Mouse (Mus musculus): ENCODE measurements around the gene Gm498. TPM values are rescaled to one million over a fixed set of nuclear protein-coding genes. Genes with fewer than 3 reads are reported as not detected.

Gm498 gene
- polyA plus RNA-seq, 1 experiment from 2014 or later = not detected

DNA sequence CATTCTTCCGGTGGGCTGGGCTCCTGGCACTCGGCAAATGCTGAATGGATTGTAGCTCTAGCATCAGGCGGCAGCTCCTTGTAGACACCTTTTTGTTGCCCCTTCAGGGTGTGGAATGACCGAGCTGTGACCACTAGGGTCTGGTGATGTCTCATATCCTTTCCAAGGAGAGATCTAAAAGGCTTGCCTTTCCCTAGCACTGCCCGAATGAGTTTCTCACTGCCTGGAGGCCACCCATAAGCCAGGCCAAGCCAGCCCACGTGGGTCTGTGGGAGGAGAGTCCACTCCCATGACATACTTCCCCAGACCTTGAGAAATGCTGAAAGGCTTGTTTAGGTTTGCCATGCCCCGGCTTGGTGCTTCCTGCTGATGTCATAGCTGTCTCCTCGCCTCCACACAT lies 34.4 kb upstream of the Gm498 start:
- Histone ChIP-seq H3K27ac (replicated peaks; ENCODE audit: low read depth, low read length) (no peak overlapping the region), H3K9me3 (ENCODE audit: control insufficient read depth, low read length) (no peaks in the 10 kb centered on the region), H3K36me3 (ENCODE audit: control insufficient read depth, insufficient read depth, low read length) (peaks cover under 1% of the 10 kb centered on the region; the same call in 1 of the 2 replicates), H3K4me2 (ENCODE audit: low read depth, severe bottlenecking) (no peak overlapping the region), H3K4me3 (ENCODE audit: low read depth, low read length) (no peak overlapping the region), H3K9ac (ENCODE audit: low read length) (no peak overlapping the region), H3K27me3 (ENCODE audit: control insufficient read depth, insufficient read depth, low read length) (no peaks in the 10 kb centered on the region), H3K4me1 (ENCODE audit: control insufficient read depth, insufficient read depth, low read length) (0 out of 2 replicates have a peak, but pooled peaks cover 7% of the 10 kb centered on the region)
- 90% methylated on average over 8 of the region's 8 CpGs for WGBS
- DNase-seq (ENCODE audit: low spot score) = no peak
- ATAC-seq (ENCODE audit: insufficient number of reproducible peaks, low FRiP score, low TSS enrichment, low read depth) = no peak

DNA sequence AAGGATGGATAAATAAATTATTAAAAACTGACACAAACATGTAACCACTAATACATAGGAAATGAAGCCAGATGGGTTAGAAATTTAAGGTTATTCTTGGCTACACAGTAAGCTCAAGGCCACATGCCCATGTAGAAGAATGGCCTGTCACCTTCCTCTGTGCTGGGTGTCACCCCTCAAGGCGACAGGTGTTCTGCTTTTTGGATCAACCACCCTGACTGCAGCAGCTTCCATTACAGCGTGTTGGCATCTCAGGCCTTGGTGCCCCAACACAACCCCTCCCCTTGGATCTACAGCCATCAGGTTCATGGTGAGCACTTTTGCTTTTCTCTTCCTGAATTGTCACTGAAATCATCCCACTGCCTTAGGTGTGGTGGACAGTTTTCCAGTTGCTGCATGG lies 34.0 kb upstream of the Gm498 start:
- no peak for ATAC-seq (ENCODE audit: insufficient number of reproducible peaks, low FRiP score, low TSS enrichment, low read depth)
- no peak overlapping the region for H3K4me2 ChIP-seq (ENCODE audit: low read depth, severe bottlenecking)
- WGBS = 93% methylated on average over 2 of the region's 2 CpGs
- no peaks in the 10 kb centered on the region for H3K27me3 ChIP-seq (ENCODE audit: control insufficient read depth, insufficient read depth, low read length)
- H3K9ac ChIP-seq (ENCODE audit: low read length) = no peak overlapping the region
- H3K4me1 ChIP-seq (ENCODE audit: control insufficient read depth, insufficient read depth, low read length) = 0 out of 2 replicates have a peak, but pooled peaks cover 7% of the 10 kb centered on the region
- no peak overlapping the region for H3K4me3 ChIP-seq (ENCODE audit: low read depth, low read length)
- H3K9me3 ChIP-seq (ENCODE audit: control insufficient read depth, low read length) = no peaks in the 10 kb centered on the region
- DNase-seq (ENCODE audit: low spot score) = no peak
- peaks cover 3% of the 10 kb centered on the region; the same call in 1 of the 2 replicates for H3K36me3 ChIP-seq (ENCODE audit: control insufficient read depth, insufficient read depth, low read length)
- no peak overlapping the region for H3K27ac ChIP-seq (replicated peaks; ENCODE audit: low read depth, low read length)

DNA sequence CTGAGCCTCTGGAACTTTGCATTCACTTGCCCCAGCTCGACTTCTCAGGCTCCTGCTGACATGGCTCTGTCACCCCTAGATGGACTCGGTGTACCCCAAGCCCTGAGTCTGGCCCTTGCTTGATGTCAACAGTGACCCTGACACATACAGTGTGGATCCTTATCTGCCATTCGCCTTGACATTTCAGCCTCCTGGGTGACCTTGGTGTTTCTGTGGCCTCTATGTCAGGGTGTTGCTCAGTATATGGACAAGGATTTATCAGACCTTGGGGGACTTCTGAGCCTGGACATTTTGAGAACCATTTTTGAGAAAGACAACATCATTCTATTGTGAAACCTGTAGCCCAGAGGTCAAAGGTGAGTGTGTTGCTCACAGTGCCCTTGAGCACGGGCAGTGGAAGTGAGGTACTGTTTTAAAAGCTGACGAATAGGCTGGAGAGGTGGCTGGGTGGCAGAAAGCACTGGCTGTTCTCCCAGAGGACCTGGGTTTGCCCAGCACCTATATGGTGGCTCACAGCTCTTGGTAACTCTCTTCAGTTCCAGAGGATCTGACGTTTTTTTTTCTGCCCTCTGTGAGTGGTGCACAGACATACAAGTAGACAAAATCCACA lies 33.0 kb upstream of the Gm498 start:
- ATAC-seq (ENCODE audit: insufficient number of reproducible peaks, low FRiP score, low TSS enrichment, low read depth) (no peak), DNase-seq (ENCODE audit: low spot score) (no peak)
- Histone ChIP-seq H3K4me2 (ENCODE audit: low read depth, severe bottlenecking) (no peak overlapping the region), H3K27me3 (ENCODE audit: control insufficient read depth, insufficient read depth, low read length) (no peaks in the 10 kb centered on the region), H3K27ac (replicated peaks; ENCODE audit: low read depth, low read length) (no peak overlapping the region), H3K36me3 (ENCODE audit: control insufficient read depth, insufficient read depth, low read length) (peaks cover 3% of the 10 kb centered on the region; the same call in 1 of the 2 replicates), H3K4me3 (ENCODE audit: low read depth, low read length) (no peak overlapping the region), H3K9me3 (ENCODE audit: control insufficient read depth, low read length) (no peaks in the 10 kb centered on the region), H3K4me1 (ENCODE audit: control insufficient read depth, insufficient read depth, low read length) (0 out of 2 replicates have a peak, but pooled peaks cover 7% of the 10 kb centered on the region), H3K9ac (ENCODE audit: low read length) (no peak overlapping the region)
- WGBS = 83% methylated on average over 6 of the region's 6 CpGs

DNA sequence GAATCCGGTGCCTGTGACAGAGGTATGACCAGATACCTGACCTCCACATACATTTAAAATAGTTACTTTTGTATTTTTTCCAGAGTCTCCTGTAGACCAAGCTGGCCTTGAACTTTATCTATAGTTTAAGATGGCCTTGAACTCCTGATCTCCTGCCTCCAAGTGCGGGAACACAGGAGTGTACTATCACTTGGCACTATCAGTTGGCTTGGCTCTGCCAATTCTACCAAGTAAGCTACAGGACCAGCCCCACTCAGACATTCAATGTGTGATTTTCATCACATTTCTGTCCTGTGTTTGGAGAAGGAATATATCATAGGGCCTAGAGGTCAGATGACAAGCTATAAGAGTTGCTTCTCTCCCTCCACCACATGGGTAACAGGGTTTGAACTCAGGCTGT lies 32.3 kb upstream of the Gm498 start:
- 92% methylated on average over 2 of the region's 2 CpGs for WGBS
- Histone ChIP-seq H3K4me2 (ENCODE audit: low read depth, severe bottlenecking) (no peak overlapping the region), H3K27ac (replicated peaks; ENCODE audit: low read depth, low read length) (no peak overlapping the region), H3K9ac (ENCODE audit: low read length) (no peak overlapping the region), H3K36me3 (ENCODE audit: control insufficient read depth, insufficient read depth, low read length) (peaks cover 3% of the 10 kb centered on the region; the same call in 1 of the 2 replicates), H3K4me1 (ENCODE audit: control insufficient read depth, insufficient read depth, low read length) (0 out of 2 replicates have a peak, but pooled peaks cover 7% of the 10 kb centered on the region), H3K27me3 (ENCODE audit: control insufficient read depth, insufficient read depth, low read length) (no peaks in the 10 kb centered on the region), H3K4me3 (ENCODE audit: low read depth, low read length) (no peak overlapping the region), H3K9me3 (ENCODE audit: control insufficient read depth, low read length) (no peaks in the 10 kb centered on the region)
- ATAC-seq (ENCODE audit: insufficient number of reproducible peaks, low FRiP score, low TSS enrichment, low read depth) (no peak), DNase-seq (ENCODE audit: low spot score) (no peak)

DNA sequence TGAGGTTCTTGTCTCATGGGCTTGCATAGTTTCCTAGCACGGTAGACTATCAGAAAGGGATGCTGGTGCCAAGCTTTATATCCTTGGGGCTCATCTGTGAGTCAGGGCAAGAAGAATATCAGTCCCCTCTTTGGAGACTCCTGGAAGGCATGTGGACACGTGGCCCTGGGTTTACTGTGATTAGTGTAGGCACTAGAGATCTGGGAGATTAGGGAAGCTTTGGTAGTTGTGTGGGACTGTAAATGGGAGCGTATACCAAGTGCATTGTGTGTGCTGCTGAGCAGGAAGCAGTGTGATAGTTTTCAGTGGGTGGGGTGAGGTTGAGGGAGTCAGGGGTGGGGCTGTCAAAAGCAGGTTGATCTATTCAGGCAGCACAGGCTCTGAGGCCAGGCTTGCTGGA lies 31.7 kb upstream of the Gm498 start:
- Histone ChIP-seq H3K9ac (ENCODE audit: low read length) (no peak overlapping the region), H3K4me3 (ENCODE audit: low read depth, low read length) (no peak overlapping the region), H3K4me2 (ENCODE audit: low read depth, severe bottlenecking) (no peak overlapping the region), H3K9me3 (ENCODE audit: control insufficient read depth, low read length) (no peaks in the 10 kb centered on the region), H3K27me3 (ENCODE audit: control insufficient read depth, insufficient read depth, low read length) (no peaks in the 10 kb centered on the region), H3K27ac (replicated peaks; ENCODE audit: low read depth, low read length) (no peak overlapping the region), H3K36me3 (ENCODE audit: control insufficient read depth, insufficient read depth, low read length) (peaks cover 3% of the 10 kb centered on the region; the same call in 1 of the 2 replicates), H3K4me1 (ENCODE audit: control insufficient read depth, insufficient read depth, low read length) (0 out of 2 replicates have a peak, but pooled peaks cover 7% of the 10 kb centered on the region)
- DNase-seq (ENCODE audit: low spot score) (no peak), ATAC-seq (ENCODE audit: insufficient number of reproducible peaks, low FRiP score, low TSS enrichment, low read depth) (no peak)
- 79% methylated on average over 3 of the region's 3 CpGs for WGBS

DNA sequence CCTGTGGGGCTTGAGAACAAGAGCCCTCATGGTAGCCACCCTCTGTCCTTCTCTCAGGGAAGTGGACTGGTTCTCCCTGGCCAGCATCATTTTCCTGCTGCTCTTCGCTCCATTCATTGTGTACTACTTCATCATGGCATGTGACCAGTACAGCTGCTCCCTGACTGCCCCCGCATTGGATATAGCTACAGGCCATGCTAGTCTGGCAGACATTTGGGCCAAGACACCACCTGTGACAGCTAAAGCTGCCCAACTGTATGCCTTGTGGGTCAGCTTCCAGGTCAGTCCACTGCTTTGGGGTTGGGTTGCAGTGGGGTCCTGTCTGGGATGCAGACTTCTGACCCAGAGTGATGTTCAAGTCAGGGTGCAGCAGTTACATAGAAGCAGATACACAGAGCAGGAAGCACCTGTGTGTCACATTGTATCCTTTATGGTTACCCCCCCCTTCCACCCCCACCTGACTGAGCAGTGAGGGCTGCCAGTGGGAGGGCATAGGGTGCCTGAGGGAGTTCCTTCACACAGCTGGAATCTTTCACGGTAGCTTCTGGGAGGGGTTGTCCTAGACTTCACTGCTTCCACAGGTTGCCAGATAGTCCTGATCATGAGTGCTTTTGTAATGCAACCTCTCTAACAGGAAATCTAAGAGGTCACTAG lies 28.8 kb upstream of the Gm498 start:
- Histone ChIP-seq H3K9ac (ENCODE audit: low read length) (no peak overlapping the region), H3K4me2 (ENCODE audit: low read depth, severe bottlenecking) (no peak overlapping the region), H3K27me3 (ENCODE audit: control insufficient read depth, insufficient read depth, low read length) (no peaks in the 10 kb centered on the region), H3K27ac (replicated peaks; ENCODE audit: low read depth, low read length) (no peak overlapping the region), H3K4me3 (ENCODE audit: low read depth, low read length) (no peak overlapping the region), H3K9me3 (ENCODE audit: control insufficient read depth, low read length) (no peaks in the 10 kb centered on the region), H3K4me1 (ENCODE audit: control insufficient read depth, insufficient read depth, low read length) (no peaks in the 10 kb centered on the region), H3K36me3 (ENCODE audit: control insufficient read depth, insufficient read depth, low read length) (peaks cover 11% of the 10 kb centered on the region)
- no peak for DNase-seq (ENCODE audit: low spot score)
- no peak for ATAC-seq (ENCODE audit: insufficient number of reproducible peaks, low FRiP score, low TSS enrichment, low read depth)
- 96% methylated on average over 3 of the region's 3 CpGs for WGBS

DNA sequence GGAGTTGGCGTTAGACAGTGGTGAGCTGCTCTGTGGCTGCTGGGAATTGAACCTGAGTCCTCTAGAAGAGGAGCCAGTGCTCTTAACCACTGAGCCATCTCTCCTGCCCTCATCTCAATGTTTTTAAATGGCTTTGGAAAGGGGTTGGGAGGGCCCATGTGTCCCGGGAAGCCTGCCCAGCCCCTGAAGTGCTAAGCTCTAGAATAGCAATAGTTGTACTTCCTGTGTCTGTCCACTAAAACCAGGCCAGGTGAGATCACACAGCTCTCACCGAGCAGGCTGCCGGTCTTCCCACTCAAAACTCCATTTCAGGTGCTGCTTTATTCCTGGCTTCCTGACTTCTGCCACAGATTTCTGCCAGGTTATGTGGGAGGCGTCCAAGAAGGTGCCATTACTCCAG lies 26.5 kb upstream of the Gm498 start:
- H3K27ac ChIP-seq (replicated peaks; ENCODE audit: low read depth, low read length) = no peak overlapping the region
- ATAC-seq (ENCODE audit: insufficient number of reproducible peaks, low FRiP score, low TSS enrichment, low read depth) = no peak

DNA sequence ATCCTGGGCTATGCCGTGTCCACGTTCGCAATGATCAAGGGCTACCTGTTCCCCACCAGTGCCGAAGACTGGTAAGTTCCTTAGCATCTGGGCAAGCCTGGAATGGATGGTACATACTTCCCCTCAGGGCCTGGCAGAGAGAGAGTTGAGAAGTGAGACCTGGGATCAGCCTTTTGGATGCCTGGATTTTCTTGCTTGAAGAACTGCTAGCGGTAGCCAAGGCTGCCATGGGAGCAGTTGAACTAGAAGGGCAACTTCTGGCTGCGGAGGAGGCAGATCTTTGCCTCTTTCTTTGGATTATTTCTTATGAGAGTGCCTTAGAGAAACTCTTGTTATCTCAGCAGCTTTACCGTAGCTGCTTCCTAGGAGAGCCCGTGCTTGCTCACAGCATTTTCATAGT lies 25.3 kb upstream of the Gm498 start:
- Histone ChIP-seq H3K27me3 (ENCODE audit: control insufficient read depth, insufficient read depth, low read length) (no peaks in the 10 kb centered on the region), H3K36me3 (ENCODE audit: control insufficient read depth, insufficient read depth, low read length) (peaks cover 19% of the 10 kb centered on the region), H3K4me2 (ENCODE audit: low read depth, severe bottlenecking) (no peak overlapping the region), H3K4me1 (ENCODE audit: control insufficient read depth, insufficient read depth, low read length) (no peaks in the 10 kb centered on the region), H3K9ac (ENCODE audit: low read length) (no peak overlapping the region), H3K4me3 (ENCODE audit: low read depth, low read length) (no peak overlapping the region), H3K9me3 (ENCODE audit: control insufficient read depth, low read length) (no peaks in the 10 kb centered on the region), H3K27ac (replicated peaks; ENCODE audit: low read depth, low read length) (no peak overlapping the region)
- WGBS = 96% methylated on average over 8 of the region's 8 CpGs
- ATAC-seq (ENCODE audit: insufficient number of reproducible peaks, low FRiP score, low TSS enrichment, low read depth) (no peak), DNase-seq (ENCODE audit: low spot score) (no peak)

More for the DNA sequence above, 26.5 kb upstream of the Gm498 start:
- peaks cover 17% of the 10 kb centered on the region for H3K36me3 ChIP-seq (ENCODE audit: control insufficient read depth, insufficient read depth, low read length)
- no peaks in the 10 kb centered on the region for H3K9me3 ChIP-seq (ENCODE audit: control insufficient read depth, low read length)
- no peak overlapping the region for H3K4me3 ChIP-seq (ENCODE audit: low read depth, low read length)
- H3K4me1 ChIP-seq (ENCODE audit: control insufficient read depth, insufficient read depth, low read length) = no peaks in the 10 kb centered on the region
- no peak for DNase-seq (ENCODE audit: low spot score)
- no peak overlapping the region for H3K9ac ChIP-seq (ENCODE audit: low read length)
- no peaks in the 10 kb centered on the region for H3K27me3 ChIP-seq (ENCODE audit: control insufficient read depth, insufficient read depth, low read length)
- no peak overlapping the region for H3K4me2 ChIP-seq (ENCODE audit: low read depth, severe bottlenecking)
- WGBS = 94% methylated on average over 5 of the region's 5 CpGs

Data from limb, embryonic 11.5 days (tissue).